In genomic region chr2:129151111-129151510, GRCm38 (mm10) we compare ENCODE assay signal across 22 mouse cellular contexts.
"Had no signal": no experiment of that assay in that cellular context is flagged by ENCODE, and none has a peak within 500 bp of the region (broad histone marks: within the 10 kb centered on the region; RNA-seq: fewer than 3 reads in every experiment).

No protein-coding gene starts in this region.

- H3K36me3 ChIP-seq: lung, embryonic 15.5 days; midbrain, embryonic 10.5 days; midbrain, embryonic 12.5 days; neural tube, embryonic 13.5 days; neural tube, embryonic 15.5 days; stomach, embryonic 15.5 days had no signal

- H3K9ac ChIP-seq: lung, embryonic 15.5 days; midbrain, embryonic 12.5 days; neural tube, embryonic 13.5 days; neural tube, embryonic 15.5 days; stomach, embryonic 15.5 days had no signal

- H3K4me2 ChIP-seq: lung, embryonic 15.5 days; midbrain, embryonic 12.5 days; neural tube, embryonic 13.5 days; neural tube, embryonic 15.5 days; stomach, embryonic 15.5 days had no signal

- H3K4me1 ChIP-seq: lung, embryonic 15.5 days; midbrain, embryonic 12.5 days; neural tube, embryonic 13.5 days; neural tube, embryonic 15.5 days; stomach, embryonic 15.5 days had no signal

- H3K9me3 ChIP-seq: lung, embryonic 15.5 days; midbrain, embryonic 10.5 days; midbrain, embryonic 12.5 days; neural tube, embryonic 13.5 days; neural tube, embryonic 15.5 days; stomach, embryonic 15.5 days had no signal

- H3K27me3 ChIP-seq: lung, embryonic 15.5 days; neural tube, embryonic 13.5 days; neural tube, embryonic 15.5 days; stomach, embryonic 15.5 days had no signal

- H3K27ac ChIP-seq: lung, embryonic 15.5 days; midbrain, embryonic 10.5 days; midbrain, embryonic 12.5 days; neural tube, embryonic 13.5 days; neural tube, embryonic 15.5 days; stomach, embryonic 15.5 days; stomach, postnatal 0 days had no signal

- ATAC-seq: lung, postnatal 0 days; midbrain, embryonic 16.5 days had no signal

- DNase-seq: lung, adult 18-20 months; lung, postnatal 14 days; lung, postnatal 4 days; midbrain, embryonic 14.5 days; retina, postnatal 1 day; right cerebral cortex, adult 18-20 months; right cerebral cortex, postnatal 25 days; right cerebral cortex, postnatal 4 days; spleen, adult 18-20 months; thymus, adult 2 months; thymus, postnatal 25 days; thymus, postnatal 4 days had no signal

- H3K4me3 ChIP-seq: lung, embryonic 15.5 days; midbrain, embryonic 10.5 days; midbrain, embryonic 12.5 days; myocyte; neural tube, embryonic 13.5 days; neural tube, embryonic 15.5 days; stomach, embryonic 15.5 days had no signal
